Mouse (Mus musculus) intestine, embryonic 16.5 days (tissue): ENCODE data around the gene 1700016D06Rik. TPM values are rescaled to one million over a fixed set of nuclear protein-coding genes. Genes with fewer than 3 reads are reported as not detected.

Experiments
- ATAC-seq: fragments of 200-750 bp; cut with Nextera tagmentation; 2 replicates; pipeline ENCODE4 v1.8.0; 2017; ENCODE audit warnings: moderate TSS enrichment, moderate library complexity
- H3K27ac ChIP-seq: fragments of 300-500 bp; sonication (generic); 2 replicates; pipeline ENCODE4 v1.5.1; 2014; ENCODE audit warnings: mild to moderate bottlenecking, low read length
- H3K27me3 ChIP-seq: fragments of 300-500 bp; sonication (generic); replicated peaks from 2 replicates; pipeline ENCODE4 v1.6.1; 2014; ENCODE audit warnings: low read length, control low read depth, mixed read lengths; ENCODE audit not compliant: control insufficient read depth, insufficient read depth
- H3K36me3 ChIP-seq: fragments of 300-500 bp; sonication (generic); 2 replicates; pipeline ENCODE4 v1.6.1; 2014; ENCODE audit warnings: low read length, control low read depth; ENCODE audit not compliant: control insufficient read depth, insufficient read depth
- H3K4me1 ChIP-seq: fragments of 300-500 bp; sonication (generic); 2 replicates; pipeline ENCODE4 v1.6.1; 2014; ENCODE audit warnings: low read length, control low read depth, mixed read lengths; ENCODE audit not compliant: control insufficient read depth, insufficient read depth
- H3K4me2 ChIP-seq: fragments of 300-500 bp; sonication (generic); 2 replicates; pipeline ENCODE4 v1.6.1; 2014; ENCODE audit warnings: low read depth, low read length, control low read depth
- H3K4me3 ChIP-seq: fragments of 300-500 bp; sonication (generic); 2 replicates; pipeline ENCODE4 v1.5.1; 2014; ENCODE audit warnings: mild to moderate bottlenecking, low read length
- H3K9ac ChIP-seq: fragments of 300-500 bp; sonication (generic); 2 replicates; pipeline ENCODE4 v1.6.1; 2014; ENCODE audit warnings: low read depth, low read length
- H3K9me3 ChIP-seq: fragments of 300-500 bp; sonication (generic); 2 replicates; pipeline ENCODE4 v1.6.1; 2016; ENCODE audit warnings: low read length, control low read depth; ENCODE audit not compliant: control insufficient read depth
- WGBS: fragments of 180-500 bp; shearing (Covaris S2); extraction: QIAGEN DNeasy Blood & Tissue Kit; methylation state at CpG from one replicate; pipeline ENCODE4 v1.1.7; 2014; 5-methylcytosine and 5-hydroxymethylcytosine counted together
- polyA plus RNA-seq: library from polyadenylated mRNA; unstranded; fragments of >200 nt; fragmentation: Nextera tagmentation; extraction: Ambion mirVana; gene quantifications from 2 replicates; pipeline ENCODE4 v1.2.1, GENCODE M21; 2015

The 1700016D06Rik gene
- polyA plus RNA-seq, 1 experiment from 2014 or later: not detected

DNA sequence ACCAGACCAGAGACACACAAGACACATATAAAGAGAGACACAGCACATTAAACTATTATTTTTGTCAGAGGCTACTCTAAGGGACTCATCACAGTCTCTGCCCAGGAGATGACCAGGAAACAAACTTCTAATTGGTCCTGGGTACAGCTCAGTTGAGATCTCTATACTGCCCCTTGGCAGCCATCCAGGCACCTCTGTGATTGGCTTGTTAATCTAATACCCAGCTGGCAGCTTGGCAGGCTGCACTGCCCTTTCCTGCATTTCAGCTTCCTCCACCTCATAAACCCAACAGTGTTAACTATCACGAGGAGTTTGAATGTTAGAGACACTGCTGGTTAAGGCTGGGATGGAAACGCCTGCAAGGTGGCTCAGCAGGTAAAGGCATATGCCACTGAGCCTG is 57.7 kb downstream of the 1700016D06Rik start:
- Histone ChIP-seq H3K27me3 (no peaks in the 10 kb centered on the region), H3K9me3 (peaks cover 3% of the 10 kb centered on the region; the same call in 1 of the 2 replicates), H3K27ac (no peak overlapping the region), H3K4me2 (no peak overlapping the region), H3K36me3 (no peaks in the 10 kb centered on the region), H3K9ac (no peak overlapping the region), H3K4me3 (no peak overlapping the region), H3K4me1 (no peaks in the 10 kb centered on the region)
- 74% methylated on average over 2 of the region's 2 CpGs for WGBS
- no peak for ATAC-seq

DNA sequence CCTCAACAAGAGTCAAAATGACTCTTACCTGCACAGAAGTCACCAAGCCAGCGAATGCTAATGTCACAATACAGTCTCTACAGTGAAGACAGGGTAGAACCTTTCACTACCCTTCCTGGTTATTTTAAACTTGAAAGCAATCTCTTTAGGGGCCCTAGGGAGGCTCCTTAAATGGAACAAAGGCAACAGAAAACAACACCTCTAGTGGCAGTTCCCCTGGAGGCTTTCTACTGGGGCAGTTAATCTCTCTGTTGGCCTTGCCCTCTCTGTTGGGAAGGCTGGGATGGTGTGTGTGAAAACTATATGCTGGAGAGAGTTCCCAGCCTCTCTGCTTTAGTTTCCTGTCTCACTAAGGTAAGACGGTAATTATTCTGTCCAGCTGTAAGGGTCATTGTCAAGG is 60.3 kb downstream of the 1700016D06Rik start:
- no peak overlapping the region for H3K27ac ChIP-seq
- H3K27me3 ChIP-seq: no peaks in the 10 kb centered on the region
- ATAC-seq: no peak
- no peak overlapping the region for H3K4me3 ChIP-seq
- H3K4me2 ChIP-seq: no peak overlapping the region
- H3K4me1 ChIP-seq: 0 out of 2 replicates have a peak, but pooled peaks cover 5% of the 10 kb centered on the region
- H3K9ac ChIP-seq: no peak overlapping the region
- WGBS: 57% methylated on average over 2 of the region's 2 CpGs
- H3K9me3 ChIP-seq: peaks cover 3% of the 10 kb centered on the region; the same call in 1 of the 2 replicates
- no peaks in the 10 kb centered on the region for H3K36me3 ChIP-seq

DNA sequence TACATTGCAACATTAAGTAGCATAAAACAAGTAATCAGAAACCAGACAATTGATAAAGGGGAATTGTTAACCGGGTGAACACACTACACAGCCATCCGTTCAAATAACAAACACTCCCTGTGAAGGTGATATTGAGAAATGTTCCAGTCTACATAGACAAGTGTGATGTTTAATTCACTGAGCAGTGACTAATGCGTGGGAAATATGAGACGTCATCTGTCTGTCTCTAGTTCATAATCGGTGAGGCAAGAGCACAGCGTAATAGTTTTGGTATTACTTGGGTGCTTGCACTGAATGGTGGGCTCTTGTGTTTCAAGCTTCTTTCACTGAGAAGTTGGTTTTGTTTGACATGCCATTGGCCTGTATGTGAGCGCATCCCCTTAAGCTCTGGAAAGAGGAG is 63.3 kb downstream of the 1700016D06Rik start:
- Histone ChIP-seq H3K9me3 (peaks cover 3% of the 10 kb centered on the region; the same call in 1 of the 2 replicates), H3K27ac (no peak overlapping the region), H3K4me1 (peaks cover 23% of the 10 kb centered on the region), H3K9ac (no peak overlapping the region), H3K27me3 (no peaks in the 10 kb centered on the region), H3K4me2 (no peak overlapping the region), H3K4me3 (no peak overlapping the region), H3K36me3 (no peaks in the 10 kb centered on the region)
- no peak for ATAC-seq
- 92% methylated on average over 7 of the region's 7 CpGs for whole genome bisulfite sequencing

DNA sequence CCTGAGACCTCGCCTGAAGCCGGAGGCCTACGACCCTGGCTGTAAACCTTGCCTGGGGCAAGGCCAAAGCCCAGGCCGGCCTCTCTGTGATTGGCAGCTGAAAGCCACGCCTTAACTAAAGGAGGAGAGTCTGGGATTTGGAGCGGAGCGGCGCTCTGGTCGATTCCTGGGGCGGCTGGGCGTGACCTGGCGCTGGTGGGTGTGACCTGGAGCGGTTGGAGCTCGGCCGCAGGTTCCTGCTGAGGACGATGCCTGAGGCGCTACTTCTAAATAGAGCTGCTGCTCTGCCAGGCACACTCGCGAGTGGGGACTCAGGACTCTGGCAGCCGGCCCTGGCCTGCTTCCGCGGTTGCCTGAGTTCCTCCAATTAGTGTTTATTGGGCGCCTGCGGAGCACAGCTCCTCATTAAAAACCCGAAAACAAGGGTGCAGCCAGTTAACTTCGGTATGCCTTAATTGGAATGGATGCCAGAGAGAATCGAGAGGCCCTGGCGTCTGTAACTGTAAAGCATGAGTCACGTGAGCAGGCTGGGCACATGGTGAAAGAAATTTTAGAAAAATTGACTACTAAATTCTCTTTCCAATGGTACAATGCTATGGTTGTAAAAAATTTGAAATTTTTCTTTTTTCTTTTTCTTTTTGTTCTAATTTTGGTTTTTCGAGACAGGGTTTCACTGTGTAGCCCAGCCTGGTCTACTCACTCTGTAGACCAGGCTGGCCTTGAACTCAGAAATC is 64.4 kb downstream of the 1700016D06Rik start:
- Histone ChIP-seq H3K27me3 (no peaks in the 10 kb centered on the region), H3K27ac (peak overlapping the region; percentile 99), H3K9me3 (peaks cover 3% of the 10 kb centered on the region; the same call in 1 of the 2 replicates), H3K36me3 (peaks cover 2% of the 10 kb centered on the region; the same call in 1 of the 2 replicates), H3K4me1 (peaks cover 25% of the 10 kb centered on the region), H3K4me2 (peak overlapping the region; percentile 88), H3K9ac (peak overlapping the region; percentile 93), H3K4me3 (peak overlapping the region; percentile 93)
- ATAC-seq: peak; percentile 77
- 5% methylated on average over 30 of the region's 30 CpGs for WGBS

DNA sequence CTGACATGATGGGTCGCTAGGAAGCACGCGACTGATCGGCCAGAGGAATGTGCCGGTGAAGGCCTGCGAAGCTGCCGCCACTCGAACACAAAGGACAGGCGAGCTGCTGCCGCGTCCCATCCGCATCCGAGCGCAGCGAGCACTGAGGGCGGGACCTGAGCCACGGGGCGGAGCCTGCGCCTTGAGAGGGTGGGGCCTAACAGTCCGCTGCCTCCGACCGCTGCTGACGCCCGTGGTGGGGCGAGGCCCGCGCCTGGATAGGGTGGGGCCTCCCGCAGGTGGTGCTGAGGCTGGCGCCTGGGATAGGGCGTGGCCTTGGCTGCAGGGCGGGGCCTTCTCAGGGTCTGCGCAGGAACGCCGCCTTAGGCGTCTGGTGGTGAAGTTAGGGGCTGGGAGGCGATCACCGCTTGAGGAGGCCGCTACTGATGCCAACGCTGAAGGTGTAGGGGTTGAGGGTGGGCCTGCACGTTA is 65.2 kb downstream of the 1700016D06Rik start, which contains the start of gene Ankrd10:
Ankrd10 (minus strand) TSS at position 147 of the 471 bp plus-strand sequence.
- peak within 1 kb of the TSS; percentile 99 for H3K27ac ChIP-seq
- peak; percentile 93 for ATAC-seq
- H3K27me3 ChIP-seq: no peaks in the 10 kb centered on the region
- H3K4me1 ChIP-seq: peaks cover 25% of the 10 kb centered on the region
- peak within 1 kb of the TSS; percentile 93 for H3K9ac ChIP-seq
- H3K9me3 ChIP-seq: no peaks in the 10 kb centered on the region
- 0% methylated on average over 40 of the region's 40 CpGs for WGBS
- peak within 1 kb of the TSS; percentile 93 for H3K4me3 ChIP-seq
- peak within 1 kb of the TSS; percentile 88 for H3K4me2 ChIP-seq
- H3K36me3 ChIP-seq: peaks cover 5% of the 10 kb centered on the region; the same call in 1 of the 2 replicates

DNA sequence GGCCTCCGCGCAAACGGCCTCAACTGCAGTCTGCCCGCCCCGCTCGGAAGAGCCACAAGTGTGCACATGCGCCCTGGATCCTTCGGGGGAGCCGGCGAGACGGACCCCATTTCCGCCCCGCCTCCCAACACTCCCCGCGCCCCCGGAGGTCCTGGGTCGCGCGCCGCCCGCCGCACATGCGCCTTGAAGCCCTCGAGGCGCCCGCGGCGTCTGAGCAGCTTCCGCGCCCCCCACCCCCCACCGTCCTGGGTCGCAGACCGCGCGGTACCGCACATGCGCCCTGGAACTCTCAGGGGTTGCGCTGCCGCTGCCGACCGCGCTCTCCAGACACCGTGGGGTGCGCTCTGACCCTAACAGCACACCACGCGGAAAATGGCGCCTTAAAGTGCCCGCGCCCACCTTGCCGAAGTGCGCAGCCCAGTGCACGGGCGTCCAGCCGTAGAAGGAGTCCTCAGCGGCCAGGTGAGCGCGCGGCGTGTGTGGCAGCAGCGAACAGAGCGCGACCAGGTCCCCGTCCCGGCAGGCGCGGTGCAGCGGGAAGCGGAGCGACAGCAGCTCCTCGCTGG is 65.8 kb downstream of the 1700016D06Rik start:
- no peaks in the 10 kb centered on the region for H3K27me3 ChIP-seq
- H3K9me3 ChIP-seq: no peaks in the 10 kb centered on the region
- peak overlapping the region; percentile 99 for H3K27ac ChIP-seq
- H3K4me2 ChIP-seq: peak overlapping the region; percentile 88
- peak; percentile 68 for ATAC-seq
- peaks cover 25% of the 10 kb centered on the region for H3K4me1 ChIP-seq
- under 1% methylated on average over 70 of the region's 70 CpGs for WGBS
- peak overlapping the region; percentile 93 for H3K4me3 ChIP-seq
- peaks cover 5% of the 10 kb centered on the region; the same call in 1 of the 2 replicates for H3K36me3 ChIP-seq
- H3K9ac ChIP-seq: peak overlapping the region; percentile 93

DNA sequence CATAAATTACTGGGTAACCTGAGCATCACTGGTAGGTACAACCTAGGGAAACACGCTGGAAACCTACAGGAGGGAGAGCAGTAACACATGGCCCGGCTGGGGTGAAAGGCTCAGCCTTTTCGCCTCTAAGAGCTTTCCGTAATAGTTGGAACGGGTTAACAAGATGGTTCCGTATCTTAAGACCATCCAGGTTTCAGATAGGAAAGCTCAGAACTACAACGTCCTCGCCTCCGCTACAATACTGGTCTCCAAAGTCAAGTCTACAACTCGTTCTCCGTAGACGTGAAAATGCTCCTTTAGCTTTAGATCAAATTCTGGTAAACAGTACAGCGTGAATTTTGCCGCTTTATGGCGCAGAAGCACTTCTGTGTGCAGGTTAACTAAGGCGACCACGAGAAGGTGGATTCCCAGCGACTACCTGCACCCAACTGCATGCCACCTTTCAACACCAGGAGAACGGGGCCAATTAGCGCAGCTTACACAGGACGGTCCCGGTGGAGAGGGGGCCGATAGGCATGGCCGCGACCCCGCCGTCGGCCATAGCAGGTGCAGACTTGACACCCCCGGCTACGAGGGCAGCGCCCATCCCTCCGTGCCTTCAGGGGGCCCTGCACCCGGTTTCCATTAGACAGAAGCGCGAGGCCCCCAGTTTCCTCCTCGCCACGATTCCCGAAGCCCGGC is 66.4 kb downstream of the 1700016D06Rik start:
- peaks cover 25% of the 10 kb centered on the region for H3K4me1 ChIP-seq
- H3K9ac ChIP-seq: peak overlapping the region; percentile 93
- peaks cover 5% of the 10 kb centered on the region; the same call in 1 of the 2 replicates for H3K36me3 ChIP-seq
- under 1% methylated on average over 39 of the region's 39 CpGs for WGBS
- H3K27me3 ChIP-seq: no peaks in the 10 kb centered on the region
- ATAC-seq: peak; percentile 1; the same call in 1 of the 2 replicates
- peak overlapping the region; percentile 99 for H3K27ac ChIP-seq
- peak overlapping the region; percentile 88 for H3K4me2 ChIP-seq
- H3K4me3 ChIP-seq: peak overlapping the region; percentile 93
- H3K9me3 ChIP-seq: no peaks in the 10 kb centered on the region

DNA sequence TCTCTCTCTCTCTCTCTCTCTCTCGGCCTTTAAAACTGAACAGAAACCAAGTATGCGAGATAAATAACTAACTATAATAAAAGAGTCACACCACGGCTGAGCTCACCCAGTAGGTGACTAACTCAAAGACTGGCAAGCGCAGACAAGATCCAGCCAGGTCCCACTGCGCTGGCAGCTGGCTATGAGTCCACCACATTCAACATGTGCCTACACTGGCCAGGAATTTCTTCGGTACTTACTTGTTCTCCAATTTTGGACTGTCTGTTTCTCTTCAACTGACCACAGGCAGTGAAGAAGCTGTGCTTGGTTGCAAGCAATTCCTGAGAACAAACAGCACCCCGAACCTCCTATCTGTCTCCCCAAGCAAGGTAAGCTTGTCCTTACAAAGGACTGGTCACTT is 67.4 kb downstream of the 1700016D06Rik start:
- peak overlapping the region; percentile 88 for H3K4me2 ChIP-seq
- WGBS: 34% methylated on average over 7 of the region's 7 CpGs
- ATAC-seq: no peak
- peak overlapping the region; percentile 93 for H3K9ac ChIP-seq
- peaks cover 5% of the 10 kb centered on the region; the same call in 1 of the 2 replicates for H3K36me3 ChIP-seq
- H3K9me3 ChIP-seq: no peaks in the 10 kb centered on the region
- H3K27ac ChIP-seq: peak overlapping the region; percentile 71
- H3K27me3 ChIP-seq: no peaks in the 10 kb centered on the region
- peaks cover 25% of the 10 kb centered on the region for H3K4me1 ChIP-seq
- peak overlapping the region; percentile 93 for H3K4me3 ChIP-seq

DNA sequence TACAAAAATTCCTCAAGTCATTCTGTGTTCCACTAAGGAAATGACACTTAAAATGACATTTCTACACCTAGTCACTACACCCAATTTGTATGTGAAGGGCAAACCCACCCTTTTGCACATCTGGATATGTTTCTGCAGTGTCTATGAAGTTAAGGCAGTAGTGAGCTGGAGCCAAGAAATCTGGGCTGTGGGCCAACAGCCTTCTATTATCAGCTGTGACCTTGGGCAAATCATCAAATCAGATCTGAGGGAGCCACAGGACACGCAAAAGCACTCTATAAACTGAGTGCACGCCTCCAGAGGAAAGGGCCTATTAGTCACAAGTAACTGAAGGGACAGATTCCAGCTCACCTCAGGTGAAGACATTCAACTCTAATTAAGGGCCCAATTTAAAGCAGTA is 68.5 kb downstream of the 1700016D06Rik start:
- Histone ChIP-seq H3K4me1 (peaks cover 25% of the 10 kb centered on the region), H3K36me3 (peaks cover 8% of the 10 kb centered on the region; the same call in 1 of the 2 replicates), H3K9ac (no peak overlapping the region), H3K27me3 (no peaks in the 10 kb centered on the region), H3K27ac (no peak overlapping the region), H3K4me3 (no peak overlapping the region), H3K4me2 (peak overlapping the region; percentile 88; the same call in 1 of the 2 replicates), H3K9me3 (no peaks in the 10 kb centered on the region)
- 1% methylated on average over 2 of the region's 2 CpGs for WGBS
- ATAC-seq: 0 out of 2 replicates have a peak, but pooled peaks have one; percentile 1
